Mouse (Mus musculus): ENCODE measurements around the gene Acsf2.

DNA sequence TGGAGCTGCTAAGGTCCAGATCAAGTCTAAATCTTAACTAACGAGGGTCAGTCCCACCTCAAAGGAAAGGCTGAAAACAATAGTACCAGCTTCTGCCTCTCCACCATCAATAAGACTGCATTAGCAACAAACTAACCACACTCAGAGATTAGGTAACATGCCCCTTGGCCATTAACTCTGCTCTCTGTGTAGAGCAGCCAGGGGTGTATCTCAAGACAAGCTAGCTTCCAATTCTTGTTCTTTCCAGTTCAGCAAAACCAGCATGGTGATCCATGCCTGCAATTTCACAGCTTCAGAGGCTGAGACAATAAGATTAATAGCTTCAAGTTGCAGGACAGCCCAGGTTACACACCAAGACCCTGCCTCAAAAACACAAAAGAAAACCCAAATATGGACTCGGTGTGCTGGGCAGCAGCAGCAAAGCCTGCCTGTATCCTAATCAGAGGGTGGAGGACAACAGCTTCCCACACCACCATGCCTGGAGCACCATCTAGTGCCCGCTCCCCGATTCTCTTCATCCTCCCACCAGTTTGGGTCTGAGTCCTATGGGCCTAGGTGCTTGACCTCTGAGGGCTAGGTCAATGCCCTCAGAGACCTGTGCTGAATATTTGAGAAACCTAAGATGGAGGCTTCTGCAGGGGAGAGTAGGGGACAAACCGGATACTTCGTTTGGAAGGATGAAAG, 3.1 kb downstream of the Acsf2 start:
- TF ChIP-seq POLR2A (IDR thresholded peaks at IDR 0.05; ENCODE audit: borderline replicate concordance, extremely low read depth, insufficient read depth, insufficient read length, poor library complexity, severe bottlenecking) (no peak), CTCF (IDR thresholded peaks at IDR 0.05; ENCODE audit: borderline replicate concordance, extremely low read depth, insufficient read depth, insufficient read length) (no peak; the same call in 1 of the 2 replicates)
